Comparison of ENCODE assay signal across 8 mouse cellular contexts in genomic region chrX:162887931-162888511, GRCm38 (mm10). TPM values are rescaled to one million over a fixed set of nuclear protein-coding genes. Genes with fewer than 3 reads are reported as not detected.
DNase-seq lines count a peak whose midpoint lies in the region; ATAC-seq and TF ChIP-seq lines count a peak whose summit lies in the region.

TSS of gene Syap1 (minus strand) at chrX:162888447.

- no peaks in the 10 kb centered on the region for H3K27me3 ChIP-seq in forebrain, embryonic 11.5 days (ENCODE audit: control insufficient read depth, insufficient read depth, low read length)
- no peaks in the 10 kb centered on the region for H3K27me3 ChIP-seq in heart, embryonic 15.5 days
- no peaks in the 10 kb centered on the region for H3K27me3 ChIP-seq in liver, embryonic 14.5 days (ENCODE audit: control insufficient read depth, insufficient read depth, low read length)
- no peaks in the 10 kb centered on the region for H3K27me3 ChIP-seq in stomach, embryonic 15.5 days (replicated peaks)

- 19% methylated on average over 38 of the region's 47 CpGs for WGBS in forebrain, embryonic 11.5 days
- 15% methylated on average over 33 of the region's 47 CpGs for WGBS in heart, embryonic 15.5 days
- WGBS in liver, embryonic 14.5 days (ENCODE audit: insufficient replicate concordance): 12% methylated on average over 41 of the region's 47 CpGs
- WGBS in stomach, embryonic 15.5 days: 21% methylated on average over 38 of the region's 47 CpGs

- no peaks in the 10 kb centered on the region for H3K36me3 ChIP-seq in forebrain, embryonic 11.5 days (ENCODE audit: control insufficient read depth, insufficient read depth, low read length)
- no peaks in the 10 kb centered on the region for H3K36me3 ChIP-seq in heart, embryonic 15.5 days
- H3K36me3 ChIP-seq in liver, embryonic 14.5 days (replicated peaks; ENCODE audit: control insufficient read depth, insufficient read depth, low read depth): no peaks in the 10 kb centered on the region
- no peaks in the 10 kb centered on the region for H3K36me3 ChIP-seq in stomach, embryonic 15.5 days

- no peak for TF ChIP-seq EP300 in liver, embryonic 14.5 days (IDR thresholded peaks at IDR 0.05; ENCODE audit: low read depth)

- peak; percentile 97 for ATAC-seq in forebrain, embryonic 11.5 days (replicated peaks; ENCODE audit: low FRiP score)
- ATAC-seq in heart, embryonic 15.5 days (replicated peaks; ENCODE audit: insufficient number of reproducible peaks, insufficient read depth, low FRiP score, low read depth): peak; percentile 95
- peak; percentile 91 for ATAC-seq in liver, embryonic 14.5 days (ENCODE audit: insufficient read depth)
- ATAC-seq in stomach, embryonic 15.5 days (ENCODE audit: insufficient read depth, low FRiP score, low read depth): peak; percentile 91

- peak within 1 kb of the TSS; percentile 47 for H3K4me2 ChIP-seq in forebrain, embryonic 11.5 days (ENCODE audit: low read depth, low read length, severe bottlenecking)
- peak within 1 kb of the TSS; percentile 61 for H3K4me2 ChIP-seq in heart, embryonic 15.5 days
- H3K4me2 ChIP-seq in liver, embryonic 14.5 days (ENCODE audit: low read depth): peak within 1 kb of the TSS; percentile 72
- peak within 1 kb of the TSS; percentile 47 for H3K4me2 ChIP-seq in stomach, embryonic 15.5 days

- 0 out of 2 replicates have a peak within 1 kb of the TSS, but pooled peaks have one; percentile 12 for H3K27ac ChIP-seq in forebrain, embryonic 11.5 days (ENCODE audit: low read depth, low read length)
- peak within 1 kb of the TSS; percentile 76 for H3K27ac ChIP-seq in heart, embryonic 15.5 days
- H3K27ac ChIP-seq in liver, embryonic 14.5 days: no peak within 1 kb of the TSS
- H3K27ac ChIP-seq in stomach, embryonic 15.5 days: no peak within 1 kb of the TSS

- no peaks in the 10 kb centered on the region for H3K4me1 ChIP-seq in forebrain, embryonic 11.5 days (replicated peaks; ENCODE audit: control insufficient read depth, insufficient read depth, low read length)
- peaks cover 3% of the 10 kb centered on the region for H3K4me1 ChIP-seq in heart, embryonic 15.5 days (replicated peaks)
- H3K4me1 ChIP-seq in liver, embryonic 14.5 days (replicated peaks; ENCODE audit: control insufficient read depth in 2 of 2, insufficient read depth in 2 of 2, low read length in 1 of 2): peaks cover 0 to 6% of the 10 kb centered on the region in 2 experiments; a peak in 2 of 4 replicates
- no peaks in the 10 kb centered on the region for H3K4me1 ChIP-seq in stomach, embryonic 15.5 days

- no peaks in the 10 kb centered on the region for H3K9me3 ChIP-seq in forebrain, embryonic 11.5 days (ENCODE audit: control insufficient read depth, low read length)
- H3K9me3 ChIP-seq in heart, embryonic 15.5 days (replicated peaks): no peaks in the 10 kb centered on the region
- H3K9me3 ChIP-seq in liver, embryonic 14.5 days (ENCODE audit: control insufficient read depth, low read length): no peaks in the 10 kb centered on the region
- no peaks in the 10 kb centered on the region for H3K9me3 ChIP-seq in stomach, embryonic 15.5 days

- no peak for TF ChIP-seq CTCF in liver, embryonic 14.5 days (IDR thresholded peaks at IDR 0.05; ENCODE audit: low read depth)

- peak within 1 kb of the TSS; percentile 61 for H3K4me3 ChIP-seq in forebrain, embryonic 11.5 days (ENCODE audit: low read depth, low read length)
- peak within 1 kb of the TSS; percentile 79 for H3K4me3 ChIP-seq in heart, embryonic 15.5 days
- H3K4me3 ChIP-seq in liver, embryonic 14.5 days (ENCODE audit: insufficient read depth in 1 of 2, low read depth in 2 of 2, low read length in 2 of 2): peak within 1 kb of the TSS; percentile 83 to 84
- H3K4me3 ChIP-seq in stomach, embryonic 15.5 days (replicated peaks): peak within 1 kb of the TSS; percentile 66

- peak within 1 kb of the TSS; percentile 64 for H3K9ac ChIP-seq in forebrain, embryonic 11.5 days (ENCODE audit: low read length)
- H3K9ac ChIP-seq in heart, embryonic 15.5 days: peak within 1 kb of the TSS; percentile 80
- peak within 1 kb of the TSS; percentile 78 for H3K9ac ChIP-seq in liver, embryonic 14.5 days (replicated peaks)
- H3K9ac ChIP-seq in stomach, embryonic 15.5 days: peak within 1 kb of the TSS; percentile 69

- peak; percentile 62 to 69 for DNase-seq in CD8-positive naive resting alpha-beta T cell, adult 2 months (ENCODE audit: low read depth in 2 of 2, low spot score in 2 of 2)
- peak; percentile 31 for DNase-seq in c-Kit-positive CD71-negative TER-119-negative erythroid progenitor cells, embryonic 14.5 days (ENCODE audit: low read depth)
- peak; percentile 89 for DNase-seq in forebrain, embryonic 11.5 days (ENCODE audit: low spot score)
- DNase-seq in kidney, postnatal 14 days: peak; percentile 92
- peak; percentile 54 to 59 (median 59) for DNase-seq in liver, embryonic 14.5 days (ENCODE audit: low read depth in 3 of 3, low spot score in 3 of 3)
- peak; percentile 79 for DNase-seq in neural tube, embryonic 10.5 days (ENCODE audit: extremely low spot score, low spot score)

RNA-seq across cellular contexts. Expression of gene Syap1, which starts in this region (rescaled TPM):
- polyA plus RNA-seq in forebrain, embryonic 11.5 days (2014; fragmentation: Nextera tagmentation; extraction: Ambion mirVana): 26.2 and 31.8 TPM in 2 replicates
- polyA plus RNA-seq in heart, embryonic 15.5 days (2015; fragmentation: Nextera tagmentation; extraction: Ambion mirVana): 25.8 and 25.9 TPM in 2 replicates
- 3.9 and 6.6 TPM in 2 replicates for polyA plus RNA-seq in liver, embryonic 14.5 days (2012; rRNA removed)
- 13.2 and 14.5 TPM in 2 replicates for polyA plus RNA-seq in liver, embryonic 14.5 days (2014; fragmentation: Nextera tagmentation; extraction: Ambion mirVana)
- polyA plus RNA-seq in stomach, embryonic 15.5 days (2015; fragmentation: Nextera tagmentation; extraction: Ambion mirVana): 37.8 and 38.0 TPM in 2 replicates

Comparison
In these comparisons a context has a peak if more than half of its experiments do, and no peak if none do; other contexts are left out.
1. DNase-seq: peak in every context shown above with its lines; median percentile 92 in kidney, postnatal 14 days; 89 in forebrain, embryonic 11.5 days; 79 in neural tube, embryonic 10.5 days; 66 in CD8-positive naive resting alpha-beta T cell, adult 2 months; 59 in liver, embryonic 14.5 days; 31 in c-Kit-positive CD71-negative TER-119-negative erythroid progenitor cells, embryonic 14.5 days.
2. H3K27ac ChIP-seq: peak in forebrain, embryonic 11.5 days (single experiment) and heart, embryonic 15.5 days (single experiment); none in liver, embryonic 14.5 days (single experiment) and stomach, embryonic 15.5 days (single experiment).
3. Peak in every context shown above with its lines, with median percentiles within 50 percentile points of each other: ATAC-seq, H3K4me2 ChIP-seq, H3K4me3 ChIP-seq and H3K9ac ChIP-seq.